Mouse (Mus musculus): Measurements from ENCODE around the gene March1. TPM values are rescaled to one million over a fixed set of nuclear protein-coding genes. Genes with fewer than 3 reads are reported as not detected.

The March1 gene
- polyA plus RNA-seq, 1 experiment from 2014 or later = 0.62 TPM

- Histone ChIP-seq H3K9ac (replicated peaks; ENCODE audit: low read depth, low read length) (no peak overlapping the region), H3K4me1 (ENCODE audit: control insufficient read depth, insufficient read depth, low read length) (no peaks in the 10 kb centered on the region), H3K27ac (ENCODE audit: low read length) (no peak overlapping the region), H3K27me3 (ENCODE audit: control insufficient read depth, insufficient read depth, low read length) (no peaks in the 10 kb centered on the region), H3K4me3 (ENCODE audit: low read depth, low read length) (no peak overlapping the region), H3K4me2 (replicated peaks; ENCODE audit: low read depth, low read length) (no peak overlapping the region), H3K36me3 (ENCODE audit: control insufficient read depth, insufficient read depth, low read length) (no peaks in the 10 kb centered on the region), H3K9me3 (ENCODE audit: control insufficient read depth, low read depth, low read length) (no peaks in the 10 kb centered on the region)
- no peak for ATAC-seq (ENCODE audit: insufficient number of reproducible peaks, insufficient read depth, low FRiP score, low read depth)
- 63% methylated on average over 2 of the region's 2 CpGs for WGBS
Observed at GRCm38 (mm10) chr8:66270116-66270515, 652.4 kb downstream of the March1 start.

GRCm38 (mm10) chr8:66317824-66318223, 700.1 kb downstream of the March1 start:
- no peaks in the 10 kb centered on the region for H3K9me3 ChIP-seq (ENCODE audit: control insufficient read depth, low read depth, low read length)
- H3K36me3 ChIP-seq (ENCODE audit: control insufficient read depth, insufficient read depth, low read length) = no peaks in the 10 kb centered on the region
- 88% methylated on average over 7 of the region's 7 CpGs for WGBS
- no peak overlapping the region for H3K4me3 ChIP-seq (ENCODE audit: low read depth, low read length)
- H3K27me3 ChIP-seq (ENCODE audit: control insufficient read depth, insufficient read depth, low read length) = no peaks in the 10 kb centered on the region
- H3K27ac ChIP-seq (ENCODE audit: low read length) = no peak overlapping the region
- no peaks in the 10 kb centered on the region for H3K4me1 ChIP-seq (ENCODE audit: control insufficient read depth, insufficient read depth, low read length)
- no peak overlapping the region for H3K4me2 ChIP-seq (replicated peaks; ENCODE audit: low read depth, low read length)
- no peak for ATAC-seq (ENCODE audit: insufficient number of reproducible peaks, insufficient read depth, low FRiP score, low read depth)
- H3K9ac ChIP-seq (replicated peaks; ENCODE audit: low read depth, low read length) = no peak overlapping the region

GRCm38 (mm10) chr8:66323045-66323807, 705.5 kb downstream of the March1 start:
- no peaks in the 10 kb centered on the region for H3K9me3 ChIP-seq (ENCODE audit: control insufficient read depth, low read depth, low read length)
- H3K27ac ChIP-seq (ENCODE audit: low read length) = no peak overlapping the region
- WGBS = 55% methylated on average over 4 of the region's 4 CpGs
- no peaks in the 10 kb centered on the region for H3K36me3 ChIP-seq (ENCODE audit: control insufficient read depth, insufficient read depth, low read length)
- H3K4me2 ChIP-seq (replicated peaks; ENCODE audit: low read depth, low read length) = no peak overlapping the region
- no peak overlapping the region for H3K9ac ChIP-seq (replicated peaks; ENCODE audit: low read depth, low read length)
- no peaks in the 10 kb centered on the region for H3K27me3 ChIP-seq (ENCODE audit: control insufficient read depth, insufficient read depth, low read length)
- H3K4me3 ChIP-seq (ENCODE audit: low read depth, low read length) = no peak overlapping the region
- no peak for ATAC-seq (ENCODE audit: insufficient number of reproducible peaks, insufficient read depth, low FRiP score, low read depth)
- H3K4me1 ChIP-seq (ENCODE audit: control insufficient read depth, insufficient read depth, low read length) = no peaks in the 10 kb centered on the region

- Histone ChIP-seq H3K4me1 (ENCODE audit: control insufficient read depth, insufficient read depth, low read length) (no peaks in the 10 kb centered on the region), H3K36me3 (ENCODE audit: control insufficient read depth, insufficient read depth, low read length) (no peaks in the 10 kb centered on the region), H3K27me3 (ENCODE audit: control insufficient read depth, insufficient read depth, low read length) (no peaks in the 10 kb centered on the region), H3K9ac (replicated peaks; ENCODE audit: low read depth, low read length) (no peak overlapping the region), H3K4me2 (replicated peaks; ENCODE audit: low read depth, low read length) (no peak overlapping the region), H3K9me3 (ENCODE audit: control insufficient read depth, low read depth, low read length) (no peaks in the 10 kb centered on the region), H3K4me3 (ENCODE audit: low read depth, low read length) (no peak overlapping the region), H3K27ac (ENCODE audit: low read length) (no peak overlapping the region)
- no peak for ATAC-seq (ENCODE audit: insufficient number of reproducible peaks, insufficient read depth, low FRiP score, low read depth)
Observed at GRCm38 (mm10) chr8:66326396-66326795, 708.7 kb downstream of the March1 start.

- Histone ChIP-seq H3K4me2 (replicated peaks; ENCODE audit: low read depth, low read length) (no peak overlapping the region), H3K27me3 (ENCODE audit: control insufficient read depth, insufficient read depth, low read length) (no peaks in the 10 kb centered on the region), H3K9me3 (ENCODE audit: control insufficient read depth, low read depth, low read length) (no peaks in the 10 kb centered on the region), H3K36me3 (ENCODE audit: control insufficient read depth, insufficient read depth, low read length) (no peaks in the 10 kb centered on the region), H3K27ac (ENCODE audit: low read length) (no peak overlapping the region), H3K4me1 (ENCODE audit: control insufficient read depth, insufficient read depth, low read length) (no peaks in the 10 kb centered on the region), H3K9ac (replicated peaks; ENCODE audit: low read depth, low read length) (no peak overlapping the region), H3K4me3 (ENCODE audit: low read depth, low read length) (no peak overlapping the region)
- no peak for ATAC-seq (ENCODE audit: insufficient number of reproducible peaks, insufficient read depth, low FRiP score, low read depth)
- WGBS = 86% methylated on average over 3 of the region's 3 CpGs
Observed at GRCm38 (mm10) chr8:66332206-66332605, 714.5 kb downstream of the March1 start.

GRCm38 (mm10) chr8:66334265-66334664, 716.6 kb downstream of the March1 start:
- 65% methylated on average over 3 of the region's 3 CpGs for WGBS
- ATAC-seq (ENCODE audit: insufficient number of reproducible peaks, insufficient read depth, low FRiP score, low read depth) = no peak

GRCm38 (mm10) chr8:66339551-66339950, 721.9 kb downstream of the March1 start:
- 81% methylated on average over 3 of the region's 3 CpGs for WGBS
- no peak overlapping the region for H3K9ac ChIP-seq (replicated peaks; ENCODE audit: low read depth, low read length)
- H3K4me1 ChIP-seq (ENCODE audit: control insufficient read depth, insufficient read depth, low read length) = no peaks in the 10 kb centered on the region
- H3K27ac ChIP-seq (ENCODE audit: low read length) = no peak overlapping the region
- H3K4me2 ChIP-seq (replicated peaks; ENCODE audit: low read depth, low read length) = no peak overlapping the region
- no peak overlapping the region for H3K4me3 ChIP-seq (ENCODE audit: low read depth, low read length)
- H3K36me3 ChIP-seq (ENCODE audit: control insufficient read depth, insufficient read depth, low read length) = no peaks in the 10 kb centered on the region
- no peaks in the 10 kb centered on the region for H3K9me3 ChIP-seq (ENCODE audit: control insufficient read depth, low read depth, low read length)
- no peak for ATAC-seq (ENCODE audit: insufficient number of reproducible peaks, insufficient read depth, low FRiP score, low read depth)
- H3K27me3 ChIP-seq (ENCODE audit: control insufficient read depth, insufficient read depth, low read length) = no peaks in the 10 kb centered on the region

More at GRCm38 (mm10) chr8:66334265-66334664, 716.6 kb downstream of the March1 start:
- no peaks in the 10 kb centered on the region for H3K36me3 ChIP-seq (ENCODE audit: control insufficient read depth, insufficient read depth, low read length)
- H3K4me1 ChIP-seq (ENCODE audit: control insufficient read depth, insufficient read depth, low read length) = no peaks in the 10 kb centered on the region
- no peak overlapping the region for H3K4me3 ChIP-seq (ENCODE audit: low read depth, low read length)
- no peak overlapping the region for H3K4me2 ChIP-seq (replicated peaks; ENCODE audit: low read depth, low read length)
- no peak overlapping the region for H3K27ac ChIP-seq (ENCODE audit: low read length)
- no peak overlapping the region for H3K9ac ChIP-seq (replicated peaks; ENCODE audit: low read depth, low read length)
- H3K9me3 ChIP-seq (ENCODE audit: control insufficient read depth, low read depth, low read length) = no peaks in the 10 kb centered on the region
- H3K27me3 ChIP-seq (ENCODE audit: control insufficient read depth, insufficient read depth, low read length) = no peaks in the 10 kb centered on the region

GRCm38 (mm10) chr8:66342928-66343327, 725.2 kb downstream of the March1 start:
- Histone ChIP-seq H3K27me3 (ENCODE audit: control insufficient read depth, insufficient read depth, low read length) (no peaks in the 10 kb centered on the region), H3K4me2 (replicated peaks; ENCODE audit: low read depth, low read length) (no peak overlapping the region), H3K36me3 (ENCODE audit: control insufficient read depth, insufficient read depth, low read length) (no peaks in the 10 kb centered on the region), H3K9ac (replicated peaks; ENCODE audit: low read depth, low read length) (no peak overlapping the region), H3K4me1 (ENCODE audit: control insufficient read depth, insufficient read depth, low read length) (no peaks in the 10 kb centered on the region), H3K4me3 (ENCODE audit: low read depth, low read length) (no peak overlapping the region), H3K27ac (ENCODE audit: low read length) (no peak overlapping the region), H3K9me3 (ENCODE audit: control insufficient read depth, low read depth, low read length) (no peaks in the 10 kb centered on the region)
- no peak for ATAC-seq (ENCODE audit: insufficient number of reproducible peaks, insufficient read depth, low FRiP score, low read depth)
- 71% methylated on average over 1 of the region's 1 CpGs for WGBS
